Mouse (Mus musculus) small intestine, adult 10 weeks (tissue): ENCODE data around the gene Gm21778. TPM values are rescaled to one million over a fixed set of nuclear protein-coding genes. Genes with fewer than 3 reads are reported as not detected.

Source experiments
- polyA plus RNA-seq: library from polyadenylated mRNA; stranded (reverse); fragments of 350-450 nt; fragmentation: Illumina TruSeq; extraction: RNeasy Lipid Tissue Mini Kit (QIAGEN cat#74804); gene quantifications from one replicate; pipeline ENCODE4 v1.2.3, GENCODE M21; 2014; ENCODE audit warnings: low replicate concordance

Gm21778 gene
- not detected for polyA plus RNA-seq

DNA sequence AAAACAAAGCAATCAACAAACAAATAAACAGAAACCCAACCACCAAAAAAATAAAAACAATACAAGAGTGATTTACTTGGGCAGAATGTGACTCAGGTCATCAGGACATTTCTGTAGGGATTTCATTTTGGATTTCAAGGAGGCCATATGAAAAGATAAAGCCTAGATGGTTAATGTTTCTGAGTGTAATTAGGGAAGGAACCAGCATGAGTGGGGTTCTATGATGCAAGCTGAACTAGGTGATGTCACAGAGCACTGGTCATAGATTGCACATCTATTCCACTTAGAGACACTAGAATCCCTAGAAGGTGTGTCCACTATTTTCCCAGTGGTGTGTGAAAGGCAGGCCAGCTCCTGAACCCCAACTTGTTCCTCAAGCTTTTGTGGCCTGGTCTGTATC is at the start of gene Gm21778:
Gene Gm21778 (plus strand): TSS at position 301 of the 400 bp plus-strand sequence.

Other genes with a start within 250 kb of the Gm21778 start
- not detected for gene Gm20914, start 216.5 kb upstream of the Gm21778 start, polyA plus RNA-seq
- gene Gm28171, start 149.1 kb upstream of the Gm21778 start, polyA plus RNA-seq = not detected